Mouse (Mus musculus) testis, adult 2 months (tissue): ENCODE measurements around the gene Zfp426.

ENCODE experiments used
- CTCF ChIP-seq: fragments of 200-500 bp; IDR thresholded peaks from 2 replicates; pipeline ENCODE4 v1.5.1; 2012; ENCODE audit warnings: low read depth, mild to moderate bottlenecking, inconsistent platforms, low read length, moderate library complexity; ENCODE audit not compliant: control insufficient read depth, insufficient read depth, insufficient replicate concordance
- POLR2A ChIP-seq: fragments of 200-500 bp; IDR thresholded peaks from 2 replicates; pipeline ENCODE4 v1.6.1; 2012; ENCODE audit warnings: low read depth, mild to moderate bottlenecking, inconsistent platforms, low read length, moderate library complexity; ENCODE audit not compliant: control insufficient read depth

GRCm38 (mm10) chr9:20479396-20479795 is 13.2 kb downstream of the Zfp426 start:
- no peak for TF ChIP-seq CTCF
- TF ChIP-seq POLR2A: no peak
